Mouse (Mus musculus): ENCODE data around the gene Pdzrn3.

GRCm38 (mm10) chr6:101382891-101383290, 5.2 kb upstream of the Pdzrn3 start:
- TF ChIP-seq CTCF (IDR thresholded peaks at IDR 0.05; ENCODE audit: extremely low read depth, insufficient read length, insufficient replicate concordance, low read depth, low read length) (no peak), POLR2A (IDR thresholded peaks at IDR 0.05; ENCODE audit: low read depth, low read length) (no peak)

Data from small intestine, adult 2 months (tissue).